Mouse (Mus musculus) intestine, embryonic 14.5 days (tissue): ENCODE data around the gene Acsl6. TPM values are rescaled to one million over a fixed set of nuclear protein-coding genes. Genes with fewer than 3 reads are reported as not detected.

Source experiments
- ATAC-seq: fragments of 200-750 bp; cut with Nextera tagmentation; replicated peaks from 2 replicates; pipeline ENCODE4 v1.8.0; 2017; ENCODE audit warnings: low read depth, moderate number of reproducible peaks, moderate TSS enrichment, moderate library complexity; ENCODE audit not compliant: low FRiP score, low TSS enrichment
- DNase-seq: peaks from one replicate; pipeline ENCODE4 v3.0.0-alpha.2; 2018; ENCODE audit warnings: low spot score
- H3K27ac ChIP-seq: fragments of 300-500 bp; sonication (generic); 2 replicates; pipeline ENCODE4 v1.5.1; 2014; ENCODE audit warnings: low read depth, mild to moderate bottlenecking, control low read depth
- H3K27me3 ChIP-seq: fragments of 300-500 bp; sonication (generic); replicated peaks from 2 replicates; pipeline ENCODE4 v1.6.1; 2014; ENCODE audit warnings: low read length, control low read depth; ENCODE audit not compliant: control insufficient read depth, insufficient read depth
- H3K36me3 ChIP-seq: fragments of 300-500 bp; sonication (generic); 2 replicates; pipeline ENCODE4 v1.6.1; 2014; ENCODE audit warnings: low read length, control low read depth; ENCODE audit not compliant: control insufficient read depth, insufficient read depth
- H3K4me1 ChIP-seq: fragments of 300-500 bp; sonication (generic); replicated peaks from 2 replicates; pipeline ENCODE4 v1.6.1; 2014; ENCODE audit warnings: low read length, control low read depth, mixed read lengths; ENCODE audit not compliant: control insufficient read depth, insufficient read depth
- H3K4me2 ChIP-seq: fragments of 300-500 bp; sonication (generic); 2 replicates; pipeline ENCODE4 v1.6.1; 2014; ENCODE audit warnings: low read length
- H3K4me3 ChIP-seq: fragments of 300-500 bp; sonication (generic); 2 replicates; pipeline ENCODE4 v1.5.1; 2014; ENCODE audit warnings: low read depth, low read length, control low read depth, mixed read lengths
- H3K9ac ChIP-seq: fragments of 300-500 bp; sonication (generic); 2 replicates; pipeline ENCODE4 v1.6.1; 2014; ENCODE audit warnings: mild to moderate bottlenecking, low read length
- H3K9me3 ChIP-seq: fragments of 300-500 bp; sonication (generic); 2 replicates; pipeline ENCODE4 v1.6.1; 2016; ENCODE audit warnings: low read length, control low read depth; ENCODE audit not compliant: control insufficient read depth
- WGBS: fragments of 180-500 bp; shearing (Covaris S2); extraction: QIAGEN DNeasy Blood & Tissue Kit; methylation state at CpG from one replicate; pipeline ENCODE4 v1.1.7; 2014; 5-methylcytosine and 5-hydroxymethylcytosine counted together
- polyA plus RNA-seq: library from polyadenylated mRNA; unstranded; fragments of >200 nt; fragmentation: Nextera tagmentation; extraction: Ambion mirVana; gene quantifications from 2 replicates; pipeline ENCODE4 v1.2.1, GENCODE M21; 2014

The Acsl6 gene
- polyA plus RNA-seq, 1 experiment from 2014 or later, result 1.9 TPM

DNA sequence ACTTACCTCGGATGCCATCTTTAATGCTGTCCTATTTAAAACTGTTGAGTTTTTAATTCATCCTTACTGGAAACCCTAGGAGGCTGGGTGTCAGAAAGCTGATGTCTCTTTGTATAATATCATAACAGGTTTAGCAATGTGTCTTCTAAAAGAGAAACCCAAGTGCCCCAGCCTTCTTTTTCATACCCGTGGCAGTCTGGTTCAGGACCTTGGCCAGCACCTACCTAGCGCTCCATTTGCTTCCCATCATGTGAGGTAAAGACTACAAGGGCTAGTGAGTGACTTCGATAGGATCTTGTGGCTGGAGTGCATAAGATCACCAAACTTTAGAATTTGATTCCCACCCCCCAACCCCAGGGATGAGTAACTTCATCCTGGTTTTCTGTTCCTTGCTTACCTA is 40.1 kb downstream of the Acsl6 start:
- WGBS, result 34% methylated on average over 4 of the region's 4 CpGs
- Histone ChIP-seq H3K27ac (no peak overlapping the region), H3K4me2 (no peak overlapping the region), H3K4me1 (no peaks in the 10 kb centered on the region), H3K9ac (no peak overlapping the region), H3K9me3 (no peaks in the 10 kb centered on the region), H3K4me3 (no peak overlapping the region), H3K27me3 (no peaks in the 10 kb centered on the region), H3K36me3 (no peaks in the 10 kb centered on the region)
- ATAC-seq (no peak), DNase-seq (peak; percentile 80)

DNA sequence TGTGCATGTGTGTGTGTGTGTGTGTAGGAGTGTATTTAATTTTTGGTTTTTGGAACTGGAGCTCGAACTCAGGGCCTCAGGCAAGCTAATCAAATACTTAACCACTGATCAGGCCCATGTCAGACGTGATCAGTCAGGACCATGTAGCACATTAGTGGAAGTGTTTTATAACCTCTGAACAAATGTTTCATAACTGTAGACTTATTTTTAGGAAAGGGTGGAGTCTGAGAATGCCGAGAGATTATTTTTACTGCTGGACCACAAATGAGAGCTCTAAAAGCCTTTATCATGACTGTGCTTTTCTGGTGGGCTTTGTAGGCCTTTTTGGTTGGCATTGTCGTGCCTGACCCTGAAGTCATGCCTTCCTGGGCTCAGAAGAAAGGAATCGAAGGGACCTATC is 48.1 kb downstream of the Acsl6 start:
- no peak for DNase-seq
- Histone ChIP-seq H3K4me1 (no peaks in the 10 kb centered on the region), H3K27ac (no peak overlapping the region), H3K27me3 (no peaks in the 10 kb centered on the region), H3K36me3 (no peaks in the 10 kb centered on the region), H3K9ac (no peak overlapping the region), H3K4me2 (no peak overlapping the region), H3K9me3 (no peaks in the 10 kb centered on the region), H3K4me3 (no peak overlapping the region)
- no peak for ATAC-seq
- WGBS, result 69% methylated on average over 5 of the region's 5 CpGs

DNA sequence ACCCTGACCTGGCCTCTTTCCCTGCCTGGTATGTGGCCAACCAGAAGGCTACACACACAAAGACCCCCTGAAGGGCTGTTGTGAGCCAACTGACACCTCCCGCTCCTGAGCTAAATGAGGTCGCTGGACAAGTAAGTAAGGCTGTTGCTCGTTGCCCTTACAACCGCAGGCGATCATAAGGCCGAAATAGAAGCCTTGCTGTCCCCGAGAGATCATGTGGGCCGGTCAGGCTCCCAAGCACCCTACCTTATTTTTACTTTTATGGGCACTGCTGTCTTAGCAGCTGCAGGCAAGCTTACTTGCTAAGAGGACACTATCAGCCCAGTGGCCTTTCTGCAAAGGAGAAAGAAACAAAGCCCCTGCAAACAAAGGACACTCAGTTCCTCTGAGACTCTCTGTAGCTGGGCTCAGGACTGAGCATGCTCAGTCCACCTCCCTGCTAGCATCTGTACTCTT is 49.6 kb downstream of the Acsl6 start:
- Histone ChIP-seq H3K9ac (no peak overlapping the region), H3K9me3 (no peaks in the 10 kb centered on the region), H3K4me3 (no peak overlapping the region), H3K4me1 (no peaks in the 10 kb centered on the region), H3K36me3 (no peaks in the 10 kb centered on the region), H3K27ac (no peak overlapping the region), H3K4me2 (no peak overlapping the region), H3K27me3 (no peaks in the 10 kb centered on the region)
- no peak for ATAC-seq
- DNase-seq, result no peak
- WGBS, result 43% methylated on average over 8 of the region's 8 CpGs

DNA sequence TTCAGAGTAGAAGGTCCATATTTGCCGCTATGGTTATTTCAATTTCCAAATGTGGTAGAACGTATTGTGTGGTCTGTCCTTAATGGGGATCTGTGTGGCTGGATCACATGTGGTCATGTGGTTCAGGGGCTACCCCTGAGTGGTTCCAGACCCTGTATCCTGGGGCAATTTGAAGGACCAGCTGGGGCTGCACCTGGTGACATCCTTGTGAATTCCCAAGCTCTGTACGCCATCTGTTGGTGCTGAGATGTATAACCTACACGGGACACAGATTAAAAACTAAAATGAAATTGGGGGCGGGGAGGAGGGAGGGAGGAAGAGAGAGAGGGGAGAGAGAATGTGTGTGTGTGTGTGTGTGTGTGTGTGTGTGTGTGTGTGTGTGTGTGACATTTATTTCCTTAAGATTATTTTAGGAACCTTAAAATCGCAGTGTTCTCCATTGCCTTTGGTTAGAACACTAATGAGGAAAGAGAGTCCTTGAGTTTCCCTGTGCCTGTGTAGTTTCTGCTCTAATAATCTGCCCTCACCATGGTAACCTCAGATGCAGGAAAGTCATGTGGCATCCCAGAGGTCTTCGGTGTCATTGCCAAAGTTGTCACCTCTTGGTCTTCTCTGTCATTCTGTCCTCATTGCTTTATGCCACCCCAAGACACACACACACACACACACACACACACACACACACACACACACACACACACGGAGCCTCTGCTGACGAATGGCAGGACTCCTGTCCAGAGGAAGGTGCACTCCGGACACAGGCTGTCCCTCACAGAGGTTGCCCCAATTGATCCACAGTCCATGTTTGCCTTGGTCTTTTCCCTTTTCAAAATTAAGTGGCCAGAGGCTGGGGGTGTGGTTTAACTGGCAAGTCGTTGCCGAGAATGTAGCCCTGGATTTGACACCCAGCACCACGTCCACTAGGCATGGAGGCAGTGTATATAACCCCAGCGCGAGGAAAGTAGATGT is 51.3 kb downstream of the Acsl6 start:
- DNase-seq, result peak; percentile 59
- no peak overlapping the region for H3K9ac ChIP-seq
- H3K4me1 ChIP-seq, result no peaks in the 10 kb centered on the region
- H3K9me3 ChIP-seq, result no peaks in the 10 kb centered on the region
- no peak for ATAC-seq
- H3K27ac ChIP-seq, result no peak overlapping the region
- no peak overlapping the region for H3K4me2 ChIP-seq
- no peaks in the 10 kb centered on the region for H3K36me3 ChIP-seq
- WGBS, result 54% methylated on average over 15 of the region's 15 CpGs
- H3K4me3 ChIP-seq, result no peak overlapping the region
- H3K27me3 ChIP-seq, result no peaks in the 10 kb centered on the region

DNA sequence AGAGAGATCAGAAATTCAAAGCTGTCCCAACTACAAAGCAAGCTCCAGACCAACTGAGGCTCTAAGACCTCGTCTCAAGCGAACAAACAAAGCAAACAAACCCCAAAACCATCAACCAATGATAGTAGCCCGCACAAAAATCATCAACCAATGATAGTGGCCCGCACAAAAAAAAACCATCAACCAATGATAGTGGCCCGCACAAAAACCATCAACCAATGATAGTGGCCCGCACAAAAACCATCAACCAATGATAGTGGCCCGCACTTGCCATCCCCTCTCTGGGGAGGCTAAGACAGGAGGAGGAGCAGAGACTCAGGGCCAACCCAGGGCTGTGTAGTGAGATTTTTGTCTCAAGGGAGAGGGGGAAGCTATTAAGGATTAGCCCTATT is 52.0 kb downstream of the Acsl6 start:
- Histone ChIP-seq H3K9ac (no peak overlapping the region), H3K27ac (no peak overlapping the region), H3K36me3 (no peaks in the 10 kb centered on the region), H3K27me3 (no peaks in the 10 kb centered on the region), H3K4me3 (no peak overlapping the region), H3K9me3 (no peaks in the 10 kb centered on the region), H3K4me1 (no peaks in the 10 kb centered on the region), H3K4me2 (no peak overlapping the region)
- DNase-seq, result no peak
- no peak for ATAC-seq
- WGBS, result 70% methylated on average over 7 of the region's 7 CpGs

DNA sequence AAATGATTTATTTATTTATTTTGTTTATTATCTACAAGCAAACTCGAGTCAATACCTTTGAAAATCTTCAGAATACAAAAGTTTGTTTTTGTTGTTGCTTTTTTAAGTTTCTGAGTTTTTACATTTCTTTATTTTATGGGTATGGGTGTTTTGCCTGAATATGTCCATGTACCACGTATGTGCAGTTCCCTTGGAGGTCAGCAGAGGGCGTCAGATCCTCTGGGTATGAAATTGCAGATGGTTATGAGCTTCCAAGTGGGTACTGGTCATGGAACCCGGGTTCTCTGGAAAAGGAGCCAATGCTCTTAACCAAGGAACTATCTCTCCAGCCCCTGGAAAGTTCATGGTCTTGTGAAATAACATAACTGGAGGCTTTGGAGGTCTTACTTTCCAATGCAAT is 53.1 kb downstream of the Acsl6 start:
- DNase-seq (no peak), ATAC-seq (no peak)
- Histone ChIP-seq H3K36me3 (no peaks in the 10 kb centered on the region), H3K27me3 (no peaks in the 10 kb centered on the region), H3K9me3 (no peaks in the 10 kb centered on the region), H3K4me3 (no peak overlapping the region), H3K4me2 (no peak overlapping the region), H3K9ac (no peak overlapping the region), H3K27ac (no peak overlapping the region), H3K4me1 (no peaks in the 10 kb centered on the region)
- 58% methylated on average over 4 of the region's 4 CpGs for WGBS

DNA sequence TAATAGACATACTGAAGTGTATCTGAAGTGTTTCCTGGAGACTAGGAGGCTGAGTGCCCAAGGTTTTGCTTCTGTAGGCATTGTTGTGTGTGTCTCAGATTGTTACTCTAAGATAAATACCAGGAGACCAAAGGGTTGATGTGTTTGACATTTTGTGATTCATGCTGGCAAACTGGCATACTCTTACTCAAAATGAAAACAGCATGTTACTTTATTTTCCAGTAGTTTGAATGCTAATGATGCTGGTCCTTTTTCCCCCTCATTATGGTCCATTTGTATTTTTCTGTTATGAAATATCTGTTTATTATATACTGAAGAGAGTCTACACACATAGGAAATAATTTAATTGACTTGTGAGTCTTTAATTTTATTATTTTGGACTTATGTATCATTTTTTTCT is 69.0 kb downstream of the Acsl6 start:
- ATAC-seq, result no peak
- no peak for DNase-seq
- no peak overlapping the region for H3K9ac ChIP-seq
- no peaks in the 10 kb centered on the region for H3K9me3 ChIP-seq
- no peaks in the 10 kb centered on the region for H3K36me3 ChIP-seq
- no peak overlapping the region for H3K27ac ChIP-seq
- H3K27me3 ChIP-seq, result no peaks in the 10 kb centered on the region
- H3K4me3 ChIP-seq, result no peak overlapping the region
- H3K4me2 ChIP-seq, result no peak overlapping the region
- no peaks in the 10 kb centered on the region for H3K4me1 ChIP-seq

DNA sequence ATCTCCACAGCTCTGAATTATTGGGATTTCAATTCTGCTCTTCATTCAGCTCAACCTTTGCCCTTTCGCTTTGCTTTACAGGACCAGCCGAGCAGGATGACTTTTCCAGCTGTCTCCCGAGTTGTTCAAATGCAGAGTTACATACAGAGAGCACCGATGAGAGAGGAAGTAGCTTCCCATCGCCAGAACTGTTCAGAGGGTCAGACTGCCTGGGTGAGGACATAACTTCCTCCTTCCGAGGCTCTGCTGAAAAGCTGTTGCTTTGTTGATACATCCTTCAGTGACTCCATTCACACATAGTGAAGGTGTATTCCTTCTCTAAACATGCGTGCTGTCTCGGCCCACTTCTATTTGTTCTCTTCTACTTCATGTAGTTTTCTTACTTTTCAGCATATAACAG is 86.8 kb downstream of the Acsl6 start:
- Histone ChIP-seq H3K4me3 (no peak overlapping the region), H3K4me1 (no peaks in the 10 kb centered on the region), H3K9me3 (no peaks in the 10 kb centered on the region), H3K9ac (no peak overlapping the region), H3K27me3 (no peaks in the 10 kb centered on the region), H3K4me2 (no peak overlapping the region), H3K27ac (no peak overlapping the region), H3K36me3 (no peaks in the 10 kb centered on the region)
- DNase-seq (no peak), ATAC-seq (no peak)
- WGBS, result 47% methylated on average over 8 of the region's 8 CpGs

DNA sequence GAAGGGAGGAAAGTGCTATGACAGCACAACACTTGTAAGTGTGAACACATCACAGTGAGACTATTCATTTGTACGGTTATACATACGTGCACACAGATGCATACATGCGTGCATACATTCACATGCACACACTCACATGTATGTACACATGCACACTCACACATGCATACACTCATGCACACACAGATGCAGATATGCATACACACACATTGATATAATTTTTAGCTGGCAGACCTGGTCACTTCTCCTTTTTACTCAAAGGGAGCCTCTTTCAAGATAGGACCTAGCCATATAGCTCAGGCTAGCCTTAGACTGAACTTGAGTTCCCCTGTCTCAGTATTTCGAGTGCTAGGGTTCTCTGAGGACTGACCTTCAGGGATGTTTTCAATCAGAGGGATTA is 87.7 kb downstream of the Acsl6 start:
- no peaks in the 10 kb centered on the region for H3K36me3 ChIP-seq
- H3K27ac ChIP-seq, result no peak overlapping the region
- no peak overlapping the region for H3K4me2 ChIP-seq
- H3K4me3 ChIP-seq, result no peak overlapping the region
- DNase-seq, result no peak
- no peaks in the 10 kb centered on the region for H3K27me3 ChIP-seq
- H3K9me3 ChIP-seq, result no peaks in the 10 kb centered on the region
- ATAC-seq, result no peak
- H3K4me1 ChIP-seq, result no peaks in the 10 kb centered on the region
- whole genome bisulfite sequencing, result 87% methylated on average over 4 of the region's 4 CpGs
- H3K9ac ChIP-seq, result no peak overlapping the region
